Mouse (Mus musculus) neural tube, embryonic 12.5 days (tissue): ENCODE data around the gene Tifa. TPM values are rescaled to one million over a fixed set of nuclear protein-coding genes. Genes with fewer than 3 reads are reported as not detected.
A peak's percentile ranks its signal among the peaks of the same experiment; 100 is the strongest.

Experiments
- ATAC-seq: fragments of 200-750 bp; cut with Nextera tagmentation; 2 replicates; pipeline ENCODE4 v1.8.0; 2017; ENCODE audit warnings: low read depth, mild to moderate bottlenecking, moderate TSS enrichment, moderate library complexity; ENCODE audit not compliant: low FRiP score
- H3K27ac ChIP-seq: fragments of 300-500 bp; sonication (generic); 2 replicates; pipeline ENCODE4 v1.5.1; 2016
- H3K27me3 ChIP-seq: fragments of 300-500 bp; sonication (generic); replicated peaks from 2 replicates; pipeline ENCODE4 v1.6.1; 2016; ENCODE audit warnings: mild to moderate bottlenecking
- H3K36me3 ChIP-seq: fragments of 300-500 bp; sonication (generic); 2 replicates; pipeline ENCODE4 v1.6.1; 2016; ENCODE audit warnings: mild to moderate bottlenecking
- H3K4me1 ChIP-seq: fragments of 300-500 bp; sonication (generic); 2 replicates; pipeline ENCODE4 v1.6.1; 2016
- H3K4me2 ChIP-seq: fragments of 300-500 bp; sonication (generic); replicated peaks from 2 replicates; pipeline ENCODE4 v1.6.1; 2016; ENCODE audit warnings: mild to moderate bottlenecking
- H3K4me3 ChIP-seq: fragments of 300-500 bp; sonication (generic); 2 replicates; pipeline ENCODE4 v1.5.1; 2016
- H3K9ac ChIP-seq: fragments of 300-500 bp; sonication (generic); 2 replicates; pipeline ENCODE4 v1.6.1; 2016; ENCODE audit warnings: mild to moderate bottlenecking
- H3K9me3 ChIP-seq: fragments of 300-500 bp; sonication (generic); 2 replicates; pipeline ENCODE4 v1.6.1; 2016; ENCODE audit warnings: mild to moderate bottlenecking
- WGBS: fragments of 180-500 bp; shearing (Covaris S2); methylation state at CpG from one replicate; pipeline ENCODE4 v1.1.7; 2016; 5-methylcytosine and 5-hydroxymethylcytosine counted together
- polyA plus RNA-seq: library from polyadenylated mRNA; unstranded; fragments of >200 nt; fragmentation: Nextera tagmentation; extraction: Ambion mirVana; gene quantifications from 2 replicates; pipeline ENCODE4 v1.2.1, GENCODE M21; 2016

Gene Tifa
- 3.0 and 3.1 TPM in 2 replicates for polyA plus RNA-seq

DNA sequence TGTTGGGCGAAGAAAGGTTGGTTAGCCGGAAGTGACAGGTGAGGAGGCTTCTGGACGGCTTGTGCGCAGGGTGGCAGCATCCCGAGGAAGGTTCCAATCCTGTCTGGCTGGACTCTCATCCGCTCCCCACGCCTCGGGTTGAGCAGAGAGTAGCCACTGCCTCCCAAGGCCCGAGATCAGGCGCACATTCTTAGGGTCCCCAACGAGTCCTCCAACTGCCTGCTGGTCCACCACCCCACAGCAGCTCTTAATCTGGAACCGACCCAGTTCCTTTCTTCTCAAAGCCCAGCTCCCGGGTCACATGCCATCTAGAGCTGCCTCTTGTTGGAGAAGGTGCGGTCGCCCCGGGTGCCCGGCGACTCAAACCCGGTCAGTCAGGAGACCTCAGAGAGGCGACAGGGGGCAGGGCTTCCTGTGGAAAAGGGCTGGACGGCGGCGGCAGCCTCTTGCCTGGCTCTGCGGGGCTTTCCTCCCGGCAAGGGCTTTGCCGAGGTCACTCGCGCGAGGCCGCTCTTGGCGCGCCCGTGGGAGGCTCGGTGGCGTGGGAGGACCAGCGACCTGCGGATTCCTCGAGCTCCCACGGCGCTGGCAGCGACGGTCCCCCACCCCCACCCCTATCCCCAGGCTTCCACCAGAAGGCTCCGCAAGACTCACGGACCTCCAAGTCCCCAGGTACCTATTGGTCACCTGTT is at the start of gene Tifa:
TSS of gene Tifa (plus strand) at position 306 of the 692 bp plus-strand sequence.
- H3K9me3 ChIP-seq, result no peaks in the 10 kb centered on the region
- ATAC-seq, result peak; percentile 59
- H3K4me2 ChIP-seq, result peak within 1 kb of the TSS; percentile 98
- H3K4me3 ChIP-seq, result peak within 1 kb of the TSS; percentile 55
- H3K27me3 ChIP-seq, result peaks cover 42% of the 10 kb centered on the region
- no peaks in the 10 kb centered on the region for H3K36me3 ChIP-seq
- H3K27ac ChIP-seq, result no peak within 1 kb of the TSS
- H3K9ac ChIP-seq, result peak within 1 kb of the TSS; percentile 57
- under 1% methylated on average over 42 of the region's 44 CpGs for WGBS
- peaks cover 17% of the 10 kb centered on the region for H3K4me1 ChIP-seq

GRCm38 (mm10) chr3:127741473-127741872 is 48.1 kb upstream of the Tifa start:
- no peak overlapping the region for H3K4me3 ChIP-seq
- no peak for ATAC-seq
- H3K27me3 ChIP-seq, result peaks cover 13% of the 10 kb centered on the region; the same call in 1 of the 2 replicates
- no peaks in the 10 kb centered on the region for H3K9me3 ChIP-seq
- WGBS, result 96% methylated on average over 3 of the region's 3 CpGs
- H3K27ac ChIP-seq, result no peak overlapping the region
- no peak overlapping the region for H3K4me2 ChIP-seq
- H3K36me3 ChIP-seq, result no peaks in the 10 kb centered on the region
- H3K4me1 ChIP-seq, result peaks cover 11% of the 10 kb centered on the region
- no peak overlapping the region for H3K9ac ChIP-seq

GRCm38 (mm10) chr3:127743614-127744365 is 45.8 kb upstream of the Tifa start:
- Histone ChIP-seq H3K9ac (no peak overlapping the region), H3K27me3 (peaks cover 12% of the 10 kb centered on the region), H3K9me3 (no peaks in the 10 kb centered on the region), H3K36me3 (no peaks in the 10 kb centered on the region), H3K4me1 (peaks cover 17% of the 10 kb centered on the region), H3K4me2 (no peak overlapping the region), H3K27ac (no peak overlapping the region), H3K4me3 (no peak overlapping the region)
- ATAC-seq, result peak; percentile 45; the same call in 1 of the 2 replicates
- WGBS, result 43% methylated on average over 14 of the region's 14 CpGs

DNA sequence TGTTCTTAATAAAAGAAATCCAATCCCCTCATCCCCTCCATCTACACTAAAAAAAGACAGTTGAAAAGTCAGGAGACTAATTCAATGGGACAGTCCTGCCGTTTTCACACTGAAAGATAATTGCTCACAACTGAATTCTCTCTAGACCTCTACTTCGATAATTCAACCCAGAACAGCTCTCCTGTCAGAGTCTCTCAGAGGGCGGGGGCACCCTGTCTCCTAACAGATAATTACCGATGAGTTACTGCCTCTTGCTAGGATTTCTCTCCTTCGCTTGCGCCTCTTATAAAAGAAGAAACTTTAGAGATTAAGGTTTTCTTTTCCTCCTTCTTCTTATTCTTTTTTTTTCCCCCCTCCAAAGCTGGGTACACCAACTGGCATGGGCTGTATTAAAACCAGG is 44.1 kb upstream of the Tifa start:
- H3K36me3 ChIP-seq, result no peaks in the 10 kb centered on the region
- H3K4me1 ChIP-seq, result peaks cover 30% of the 10 kb centered on the region
- H3K27me3 ChIP-seq, result peaks cover 15% of the 10 kb centered on the region
- no peaks in the 10 kb centered on the region for H3K9me3 ChIP-seq
- no peak overlapping the region for H3K27ac ChIP-seq
- H3K9ac ChIP-seq, result no peak overlapping the region
- 5% methylated on average over 6 of the region's 6 CpGs for WGBS
- H3K4me3 ChIP-seq, result no peak overlapping the region
- peak overlapping the region; percentile 28 for H3K4me2 ChIP-seq
- no peak; the same call in 1 of the 2 replicates for ATAC-seq

DNA sequence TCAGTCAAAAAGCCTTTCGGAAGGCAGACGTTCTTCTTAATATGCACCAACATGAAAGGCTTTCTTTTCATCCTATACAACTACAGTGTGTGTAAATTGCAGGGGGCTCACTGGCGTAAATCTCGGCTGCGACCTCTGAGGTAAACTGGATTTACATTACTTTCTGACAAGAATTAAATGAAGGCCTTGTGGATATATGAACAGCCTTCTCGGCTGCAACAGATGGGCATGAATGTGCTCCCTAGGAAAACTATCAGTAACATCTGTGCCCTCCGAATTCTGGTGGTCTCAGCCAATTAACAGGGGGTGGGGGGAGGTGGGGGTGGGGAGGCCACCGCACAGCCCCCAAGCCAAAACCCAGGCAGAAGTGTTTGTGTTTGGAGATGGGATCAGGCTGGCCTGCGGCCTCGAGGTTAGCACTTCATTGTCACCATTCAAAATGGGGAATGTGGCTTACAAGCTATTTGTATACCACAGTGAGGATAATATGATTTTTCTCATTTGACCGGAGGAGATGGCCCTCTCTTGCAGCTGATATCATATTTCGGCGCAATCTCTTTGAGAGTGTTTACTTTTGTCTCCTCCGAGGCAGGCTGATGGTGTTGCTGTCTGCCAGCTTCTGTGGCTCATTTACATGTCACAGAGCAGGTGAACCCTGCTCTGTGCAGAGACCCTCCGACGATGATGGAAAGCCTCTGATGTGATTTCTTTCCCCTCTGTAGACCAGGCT is 43.5 kb upstream of the Tifa start:
- H3K27ac ChIP-seq, result no peak overlapping the region
- no peaks in the 10 kb centered on the region for H3K9me3 ChIP-seq
- ATAC-seq, result peak; percentile 22; the same call in 1 of the 2 replicates
- WGBS, result 8% methylated on average over 16 of the region's 16 CpGs
- H3K4me3 ChIP-seq, result no peak overlapping the region
- peak overlapping the region; percentile 28 for H3K4me2 ChIP-seq
- peaks cover 12% of the 10 kb centered on the region for H3K27me3 ChIP-seq
- H3K4me1 ChIP-seq, result peaks cover 31% of the 10 kb centered on the region
- H3K36me3 ChIP-seq, result no peaks in the 10 kb centered on the region
- no peak overlapping the region for H3K9ac ChIP-seq

- H3K9me3 ChIP-seq, result no peaks in the 10 kb centered on the region
- no peak overlapping the region for H3K4me3 ChIP-seq
- no peak overlapping the region for H3K27ac ChIP-seq
- H3K4me2 ChIP-seq, result peak overlapping the region; percentile 53; the same call in 1 of the 2 replicates
- peaks cover 28% of the 10 kb centered on the region for H3K27me3 ChIP-seq
- no peak for ATAC-seq
- H3K4me1 ChIP-seq, result peaks cover 31% of the 10 kb centered on the region
- WGBS, result 27% methylated on average over 4 of the region's 4 CpGs
- H3K36me3 ChIP-seq, result no peaks in the 10 kb centered on the region
- H3K9ac ChIP-seq, result no peak overlapping the region
Measured at GRCm38 (mm10) chr3:127748644-127749043, 41.0 kb upstream of the Tifa start.

DNA sequence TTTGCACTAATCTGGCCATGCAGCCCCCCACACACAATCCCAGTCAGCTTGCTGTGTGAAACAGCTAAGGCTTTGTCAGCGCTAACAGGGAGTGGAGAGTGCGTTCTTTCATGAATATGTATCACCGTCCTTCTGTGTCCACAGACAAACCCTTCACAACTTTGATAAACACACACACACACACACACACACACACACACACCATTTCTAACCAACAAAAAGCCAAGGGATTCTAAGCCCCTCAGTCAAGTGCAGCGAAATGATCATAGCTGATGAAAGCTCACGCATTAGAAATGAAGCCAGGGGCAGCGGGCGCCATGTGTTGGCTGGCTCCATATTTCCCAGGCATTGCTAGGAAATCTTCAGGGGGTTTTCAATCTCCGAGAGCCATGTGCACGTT is 40.3 kb upstream of the Tifa start:
- 8% methylated on average over 9 of the region's 9 CpGs for WGBS
- peak overlapping the region; percentile 53 for H3K4me2 ChIP-seq
- peaks cover 31% of the 10 kb centered on the region for H3K4me1 ChIP-seq
- H3K27me3 ChIP-seq, result peaks cover 33% of the 10 kb centered on the region
- H3K9ac ChIP-seq, result no peak overlapping the region
- peak overlapping the region; percentile 16 for H3K4me3 ChIP-seq
- no peaks in the 10 kb centered on the region for H3K36me3 ChIP-seq
- no peak overlapping the region for H3K27ac ChIP-seq
- no peaks in the 10 kb centered on the region for H3K9me3 ChIP-seq
- peak; percentile 66 for ATAC-seq

- H3K4me3 ChIP-seq, result no peak overlapping the region
- H3K4me1 ChIP-seq, result peaks cover 31% of the 10 kb centered on the region
- H3K27ac ChIP-seq, result no peak overlapping the region
- H3K4me2 ChIP-seq, result peak overlapping the region; percentile 53
- WGBS, result 6% methylated on average over 12 of the region's 12 CpGs
- peak; percentile 36; the same call in 1 of the 2 replicates for ATAC-seq
- H3K9me3 ChIP-seq, result no peaks in the 10 kb centered on the region
- H3K9ac ChIP-seq, result no peak overlapping the region
- no peaks in the 10 kb centered on the region for H3K36me3 ChIP-seq
- peaks cover 38% of the 10 kb centered on the region for H3K27me3 ChIP-seq
Measured at GRCm38 (mm10) chr3:127749981-127750562, 39.5 kb upstream of the Tifa start.

- Histone ChIP-seq H3K4me2 (no peak overlapping the region), H3K27me3 (peaks cover 63% of the 10 kb centered on the region), H3K9ac (no peak overlapping the region), H3K4me1 (peaks cover 10% of the 10 kb centered on the region), H3K36me3 (no peaks in the 10 kb centered on the region), H3K4me3 (no peak overlapping the region), H3K27ac (no peak overlapping the region), H3K9me3 (no peaks in the 10 kb centered on the region)
- WGBS, result 88% methylated on average over 6 of the region's 6 CpGs
- ATAC-seq, result no peak
Measured at GRCm38 (mm10) chr3:127756458-127756857, 33.1 kb upstream of the Tifa start.

DNA sequence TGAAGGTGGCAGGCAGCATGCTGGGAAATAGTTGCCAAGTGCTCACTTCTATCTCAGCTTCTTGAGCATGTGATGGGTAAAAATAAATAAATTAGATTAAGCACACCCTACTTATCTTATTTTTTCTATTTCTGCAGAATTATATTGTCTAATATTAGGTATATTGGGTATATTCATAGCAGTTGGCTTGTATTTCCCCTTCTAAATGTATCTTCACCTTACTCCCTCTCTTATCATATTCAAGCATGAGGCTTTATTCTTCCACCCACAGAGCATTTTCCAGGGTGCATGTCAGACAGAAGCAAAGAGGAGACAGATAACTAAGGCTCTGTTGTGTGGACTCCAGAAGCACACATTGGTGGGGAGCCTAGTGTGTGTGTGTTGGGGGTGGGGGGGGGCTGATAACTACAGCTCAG is 31.7 kb upstream of the Tifa start:
- Histone ChIP-seq H3K4me1 (peaks cover 10% of the 10 kb centered on the region), H3K9me3 (no peaks in the 10 kb centered on the region), H3K4me2 (no peak overlapping the region), H3K27ac (no peak overlapping the region), H3K4me3 (no peak overlapping the region), H3K27me3 (peaks cover 61% of the 10 kb centered on the region), H3K9ac (no peak overlapping the region), H3K36me3 (no peaks in the 10 kb centered on the region)
- ATAC-seq, result no peak

DNA sequence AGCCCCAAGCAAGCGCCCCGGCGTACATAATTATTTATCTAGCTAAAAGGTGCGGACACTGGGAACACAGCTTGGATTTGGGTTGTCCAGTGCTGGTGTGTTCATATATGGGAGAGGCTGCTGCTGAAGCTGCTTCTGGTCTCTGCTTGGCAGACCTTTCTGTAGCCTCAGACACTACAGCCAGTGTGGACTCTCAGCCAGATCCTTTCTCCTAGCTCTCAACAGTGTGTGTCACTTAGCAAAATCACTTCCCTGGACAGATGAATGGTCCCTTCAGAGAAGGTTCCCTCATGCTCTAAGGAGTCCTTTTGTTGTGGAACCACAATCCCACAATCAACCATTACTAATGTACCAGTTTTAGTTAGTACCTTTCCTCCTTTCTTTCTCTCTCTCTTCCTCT is 30.8 kb upstream of the Tifa start:
- 25% methylated on average over 4 of the region's 4 CpGs for WGBS
- Histone ChIP-seq H3K4me1 (peaks cover 10% of the 10 kb centered on the region), H3K27ac (no peak overlapping the region), H3K4me2 (no peak overlapping the region), H3K4me3 (no peak overlapping the region), H3K36me3 (no peaks in the 10 kb centered on the region), H3K27me3 (peaks cover 54% of the 10 kb centered on the region), H3K9ac (no peak overlapping the region), H3K9me3 (no peaks in the 10 kb centered on the region)
- no peak for ATAC-seq

GRCm38 (mm10) chr3:127759212-127759611 is 30.4 kb upstream of the Tifa start:
- Histone ChIP-seq H3K9ac (no peak overlapping the region), H3K4me1 (peaks cover 10% of the 10 kb centered on the region), H3K9me3 (no peaks in the 10 kb centered on the region), H3K27ac (no peak overlapping the region), H3K4me2 (no peak overlapping the region), H3K4me3 (no peak overlapping the region), H3K36me3 (no peaks in the 10 kb centered on the region), H3K27me3 (peaks cover 51% of the 10 kb centered on the region)
- ATAC-seq, result no peak
- 19% methylated on average over 8 of the region's 8 CpGs for WGBS
